Mouse (Mus musculus) adrenal gland, postnatal 25 days (tissue): ENCODE data around the gene Csrp3. TPM values are rescaled to one million over a fixed set of nuclear protein-coding genes. Genes with fewer than 3 reads are reported as not detected.

ENCODE experiments used
- DNase-seq: peaks from one replicate; pipeline ENCODE4 v3.0.0; 2021; ENCODE audit warnings: mixed read lengths
- total RNA-seq: library from RNA; stranded (reverse); gene quantifications from 2 replicates; pipeline ENCODE4 v1.2.3, GENCODE M21; 2021

The Csrp3 gene
- total RNA-seq, 1 experiment from 2014 or later: not detected

- no peak for DNase-seq
These were observed 19.7 kb upstream of the Csrp3 start for GRCm38 (mm10) chr7:48867576-48867975.

DNA sequence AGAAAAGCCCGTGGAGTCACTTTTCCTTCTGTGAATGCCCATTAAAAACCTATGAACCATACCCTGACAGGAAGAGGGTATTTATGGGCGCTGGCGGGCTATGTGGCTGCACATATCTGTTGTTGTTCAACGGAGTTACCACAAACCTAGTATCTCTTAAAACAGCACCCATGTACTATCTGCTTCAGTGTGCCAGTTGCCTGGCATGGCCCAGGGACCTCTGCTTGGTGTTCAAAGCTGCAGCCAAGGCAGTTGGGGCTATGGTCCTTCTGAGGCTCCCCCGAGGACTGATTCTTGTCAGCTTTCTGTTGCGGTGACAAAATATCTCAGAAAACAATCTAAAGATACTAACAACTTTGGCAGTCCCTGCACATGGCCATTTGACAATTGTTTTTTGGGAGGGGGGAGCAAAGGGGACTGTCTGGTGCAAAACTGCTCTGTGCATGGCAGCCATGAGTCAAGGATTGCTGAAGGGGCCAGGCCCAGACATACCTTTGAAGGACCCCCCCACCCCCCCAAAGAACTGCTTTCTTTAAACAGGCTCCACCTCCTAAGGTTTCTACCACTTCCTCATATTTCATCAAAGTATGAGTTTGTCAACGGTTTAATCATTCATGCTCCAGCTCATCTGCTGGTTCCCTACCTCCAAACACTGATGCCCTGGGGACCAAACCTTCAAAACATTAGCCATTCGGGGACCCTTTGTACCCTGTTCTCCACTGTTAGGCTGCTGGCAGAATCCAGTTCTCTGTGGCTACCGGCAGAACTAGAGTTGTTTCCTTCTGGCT, 17.0 kb upstream of the Csrp3 start:
- DNase-seq: no peak

- DNase-seq: no peak
These were observed 16.4 kb upstream of the Csrp3 start for GRCm38 (mm10) chr7:48864199-48864598.

DNA sequence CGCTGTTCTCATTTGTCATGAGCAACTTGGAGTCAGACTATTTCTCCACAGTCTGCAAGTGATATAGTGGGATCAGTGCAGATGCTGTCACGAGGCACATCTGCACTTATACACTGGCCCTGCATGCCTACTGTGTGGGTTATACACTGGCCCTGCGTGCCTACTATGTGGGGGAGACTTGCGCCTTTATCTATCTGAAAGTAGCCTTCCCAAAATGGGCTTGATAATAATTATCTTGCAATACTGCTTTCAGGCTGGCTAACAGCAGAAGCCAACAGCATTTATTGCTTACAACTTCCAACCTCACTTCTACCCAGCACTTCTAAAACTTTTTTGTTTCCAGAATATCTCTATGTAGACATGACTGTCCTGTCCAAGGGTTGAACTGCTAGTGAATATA, 14.0 kb upstream of the Csrp3 start:
- DNase-seq: no peak

DNA sequence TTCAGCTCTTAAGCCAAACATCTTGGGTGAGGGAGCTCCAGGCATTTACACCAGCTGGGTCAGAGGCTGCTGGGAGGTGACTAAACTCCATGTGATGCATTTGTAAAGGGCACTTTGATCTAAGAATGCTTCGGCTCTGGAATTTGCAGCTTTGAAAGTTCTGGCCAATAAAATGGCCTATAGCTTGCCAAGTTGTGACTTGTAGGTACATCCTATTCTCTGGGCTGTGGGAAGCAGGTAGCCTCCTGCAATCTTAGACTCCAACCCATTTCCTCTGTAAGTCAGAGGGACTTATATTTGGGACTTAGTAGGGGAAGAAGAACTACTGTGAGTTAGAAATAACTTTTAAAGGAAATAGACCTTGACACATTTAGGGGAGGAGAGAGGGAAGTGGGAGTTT, 13.1 kb upstream of the Csrp3 start:
- DNase-seq: no peak

GRCm38 (mm10) chr7:48859362-48859761, 11.5 kb upstream of the Csrp3 start:
- no peak for DNase-seq

DNA sequence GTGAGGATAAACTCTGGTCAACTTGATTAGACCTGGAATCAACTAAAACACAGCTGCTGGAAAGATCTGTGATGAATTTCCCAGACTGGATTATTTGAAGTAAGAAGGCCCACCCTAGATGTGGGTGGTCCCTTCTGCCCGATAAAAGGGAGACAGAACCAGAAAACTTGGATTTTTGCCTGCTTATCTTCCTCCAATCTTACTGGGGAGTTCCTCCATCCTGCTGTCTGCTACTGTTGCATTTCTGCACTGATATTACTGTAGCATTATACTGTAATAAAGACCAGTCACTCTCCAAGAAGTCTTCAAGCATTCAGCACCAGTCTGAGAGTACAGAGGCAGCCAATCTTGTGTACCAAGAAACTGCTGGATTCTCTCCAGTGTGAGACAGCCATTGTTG, 10.4 kb upstream of the Csrp3 start:
- DNase-seq: no peak

DNA sequence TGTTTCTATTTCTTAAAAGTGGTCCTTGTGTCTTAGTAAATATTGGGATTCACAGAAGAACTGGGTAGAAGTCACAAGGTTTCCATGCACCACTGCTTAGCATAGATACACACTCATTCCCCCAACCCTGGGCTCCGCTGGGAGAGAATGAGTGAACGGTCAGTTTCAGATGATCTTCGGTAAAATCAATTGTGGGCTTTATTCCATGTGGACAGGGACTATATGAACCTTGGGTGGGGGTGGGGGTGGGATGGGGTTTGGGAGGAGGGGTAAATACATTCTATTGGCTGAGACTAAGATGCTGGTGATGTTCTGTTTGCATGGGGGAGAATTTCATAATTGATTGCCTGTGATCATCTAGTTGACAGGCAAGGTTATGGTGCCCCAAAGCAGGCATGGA, 7.6 kb upstream of the Csrp3 start:
- DNase-seq: no peak

GRCm38 (mm10) chr7:48853496-48853895, 5.7 kb upstream of the Csrp3 start:
- no peak for DNase-seq

DNA sequence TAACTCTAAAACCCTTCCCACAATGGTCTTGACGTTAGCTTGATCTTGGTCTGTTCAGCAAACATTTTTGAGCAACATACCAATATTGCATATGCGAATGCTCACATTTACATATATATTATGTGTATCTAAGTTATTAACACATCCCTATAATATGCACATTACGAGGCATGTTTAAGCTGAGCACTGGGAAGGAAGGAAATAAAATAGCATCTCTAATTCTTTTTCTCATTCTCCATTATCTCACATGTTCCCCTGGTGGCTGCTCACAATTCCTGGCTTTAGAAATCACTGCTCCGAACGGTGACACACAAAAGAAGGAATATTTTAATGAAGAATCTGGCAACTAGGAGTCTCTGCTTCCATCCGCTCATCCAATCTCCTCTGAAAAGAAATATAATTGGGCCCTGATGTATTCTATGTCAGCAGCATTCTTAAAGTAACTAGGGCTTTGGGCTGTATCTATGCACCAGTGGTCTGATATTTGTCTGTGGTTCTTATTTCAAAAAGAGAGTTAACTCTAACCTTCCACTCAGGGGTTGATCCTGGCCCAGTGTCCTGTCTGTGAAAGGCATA, 3.8 kb upstream of the Csrp3 start:
- DNase-seq: no peak

- no peak for DNase-seq
These were observed 1.1 kb downstream of the Csrp3 start for GRCm38 (mm10) chr7:48846755-48847154.

- no peak for DNase-seq
These were observed 2.4 kb downstream of the Csrp3 start for GRCm38 (mm10) chr7:48845213-48845973.

DNA sequence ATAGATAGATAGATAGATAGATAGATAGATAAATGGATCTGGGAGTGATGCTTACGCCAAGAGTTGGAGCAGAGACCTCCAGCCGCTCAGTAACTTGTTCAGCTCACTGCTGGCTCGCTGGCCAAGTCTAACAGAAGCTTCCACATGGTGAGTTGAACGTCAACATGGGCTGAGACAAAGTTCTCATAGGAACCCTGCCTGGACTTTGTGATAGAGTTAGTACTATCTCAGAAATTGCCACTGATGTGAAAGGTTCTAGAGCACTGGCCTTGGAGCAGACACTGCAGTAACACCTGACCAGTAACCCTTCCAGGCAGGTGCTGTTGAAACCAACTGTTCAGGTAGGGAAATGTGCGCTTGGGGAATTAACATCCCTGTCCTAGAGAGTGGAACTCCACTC, 4.3 kb downstream of the Csrp3 start:
- DNase-seq: no peak

DNA sequence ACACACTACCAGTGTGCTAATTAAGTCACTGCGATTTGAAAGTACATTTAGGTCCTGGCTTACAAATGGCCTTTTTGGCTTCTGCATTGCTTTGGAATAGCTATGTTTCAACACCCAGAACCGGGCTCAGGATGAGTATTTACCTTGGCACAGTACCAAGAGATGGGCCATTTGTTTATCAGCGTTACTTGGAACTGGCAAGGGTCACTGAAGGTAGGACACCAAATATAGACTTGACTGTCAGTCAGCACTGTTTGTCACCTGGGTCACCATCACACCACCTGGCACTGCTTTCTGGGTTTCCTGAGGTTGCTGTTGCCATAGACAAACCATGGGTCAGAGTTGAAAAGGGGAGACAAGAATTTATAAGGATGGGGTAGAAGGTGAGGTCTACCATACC, 5.5 kb downstream of the Csrp3 start:
- no peak for DNase-seq

DNA sequence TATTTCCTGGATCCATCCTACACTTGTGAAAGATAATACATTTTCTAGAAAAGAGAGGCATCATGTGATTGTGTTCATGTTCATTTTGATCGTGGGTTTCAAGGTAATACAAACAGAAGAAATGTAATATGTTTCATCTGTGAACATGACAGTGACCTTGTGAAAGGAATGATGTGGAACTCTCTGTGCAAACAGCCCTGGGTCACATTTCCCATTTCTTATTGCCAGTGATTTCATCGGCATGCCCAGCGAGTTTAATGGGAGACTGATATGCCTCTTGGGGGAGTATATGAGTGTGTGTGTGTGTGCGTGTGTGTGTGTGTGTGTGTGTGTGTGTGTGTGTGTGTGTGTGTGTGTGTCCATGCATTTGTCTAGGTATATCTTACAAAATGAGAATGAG, 6.3 kb downstream of the Csrp3 start:
- DNase-seq: no peak

GRCm38 (mm10) chr7:48840545-48840944, 7.3 kb downstream of the Csrp3 start:
- DNase-seq: no peak

DNA sequence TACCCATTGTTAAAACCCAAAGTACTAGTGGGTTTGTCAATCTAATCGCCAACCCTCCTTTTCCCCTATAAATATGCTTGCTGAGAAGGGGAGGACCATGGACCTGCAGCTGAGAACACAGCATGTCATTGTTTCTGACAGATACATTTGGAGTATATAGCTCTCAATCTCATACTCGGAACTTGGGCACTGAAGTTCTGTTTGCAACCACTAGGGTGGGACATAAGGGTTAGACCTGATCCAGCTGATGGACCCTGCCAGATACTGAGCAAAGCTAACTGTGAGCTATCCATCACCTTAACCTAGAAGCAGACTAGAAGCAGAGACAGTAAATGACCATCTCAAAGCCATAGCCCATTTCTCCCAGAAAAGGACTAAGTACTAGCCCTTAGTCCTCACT, 9.4 kb downstream of the Csrp3 start:
- DNase-seq: no peak

DNA sequence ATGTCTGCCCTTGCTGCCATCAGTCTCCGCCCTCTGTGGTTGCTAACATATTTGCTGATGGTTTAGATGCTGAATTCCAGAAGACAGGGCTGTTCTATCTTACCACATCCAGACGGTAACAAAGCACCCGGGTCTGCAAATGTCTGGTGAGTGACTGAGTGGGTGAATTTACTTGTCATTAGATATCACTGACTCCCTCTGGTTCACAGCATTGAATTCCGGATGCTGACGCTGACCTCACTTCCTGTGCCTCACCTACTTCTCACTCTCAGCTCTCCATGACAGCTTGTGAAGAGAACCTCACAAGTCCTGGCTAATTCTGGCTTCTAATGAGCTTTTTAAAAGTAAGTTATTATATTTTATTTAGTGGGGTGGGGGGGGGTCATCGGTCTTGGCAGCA, 10.9 kb downstream of the Csrp3 start:
- no peak for DNase-seq

- no peak for DNase-seq
These were observed 12.7 kb downstream of the Csrp3 start for GRCm38 (mm10) chr7:48834989-48835626.

- DNase-seq: no peak
These were observed 13.4 kb downstream of the Csrp3 start for GRCm38 (mm10) chr7:48834371-48834970.

GRCm38 (mm10) chr7:48832735-48833134, 15.1 kb downstream of the Csrp3 start:
- DNase-seq: no peak

GRCm38 (mm10) chr7:48830395-48830794, 17.4 kb downstream of the Csrp3 start:
- no peak for DNase-seq
